Mouse (Mus musculus) Patski (cell line): ENCODE data around the gene Sppl3. TPM values are rescaled to one million over a fixed set of nuclear protein-coding genes. Genes with fewer than 3 reads are reported as not detected.

ENCODE experiments used
- ATAC-seq: fragments of 100-300 bp; one replicate; pipeline ENCODE4 v1.8.0; 2021
- CTCF ChIA-PET: fragments of 350-600 bp; sonication (Branson Sonifier 250); formaldehyde crosslinking; loops from one replicate; lab custom pipeline; 2022; ENCODE audit warnings: inconsistent platforms; lab: Charles Lee
- POLR2A ChIA-PET: fragments of 350-600 bp; sonication (Branson Sonifier 250); formaldehyde crosslinking; loops from one replicate; lab custom pipeline; 2022; ENCODE audit warnings: antibody characterized with exemption, inconsistent platforms; lab: Charles Lee
- DNase-seq: peaks from one replicate; pipeline ENCODE4 v3.0.0-alpha.2; 2011; ENCODE audit warnings: low read depth, low spot score
- H3K27me3 ChIP-seq: fragments of 371-371 bp; one replicate; pipeline ENCODE4 v1.5.1; 2021
- CTCF ChIP-seq: fragments of 100-300 bp; IDR thresholded peaks from one replicate; pipeline ENCODE4 v1.5.1; 2021
- in situ Hi-C: fragments of 300-500 bp; cut with MboI; formaldehyde crosslinking; loops from 3 replicates; pipeline ENCODE4 v1.11.1; 2018; ENCODE audit warnings: low pct_unique_long_range_greater_than_20kb, mixed read lengths
- polyA plus RNA-seq: library from polyadenylated mRNA; unstranded; gene quantifications from one replicate; pipeline ENCODE4 v1.2.3, GENCODE M21; 2021

Gene Sppl3
- polyA plus RNA-seq, 1 experiment from 2014 or later: 71.9 TPM

GRCm38 (mm10) chr5:115031576-115031975, 20.6 kb downstream of the Sppl3 start:
- no peaks in the 10 kb centered on the region for H3K27me3 ChIP-seq
- TF ChIP-seq CTCF: no peak
- ATAC-seq: no peak
- POLR2A ChIA-PET: interaction anchor here (2.4 kb wide), 1 partner anchor 21 kb away, joined by 8 read pairs; no protein-coding TSS in a partner anchor
- in situ Hi-C loops: no loop called here
- CTCF ChIA-PET: interaction anchor here (1.1 to 1.6 kb wide), 3 partner anchors 9 to 53 kb away, joined by 3 to 5 read pairs (median 4); no protein-coding TSS in a partner anchor
- no peak for DNase-seq

GRCm38 (mm10) chr5:115032620-115033019, 21.7 kb downstream of the Sppl3 start:
- in situ Hi-C loops: no loop called here
- DNase-seq: no peak
- H3K27me3 ChIP-seq: no peaks in the 10 kb centered on the region
- no peak for TF ChIP-seq CTCF
- CTCF ChIA-PET: interaction anchor here (1.1 kb wide), 1 partner anchor 24 kb away, joined by 3 read pairs; no protein-coding TSS in a partner anchor
- POLR2A ChIA-PET: no interaction called here
- no peak for ATAC-seq

DNA sequence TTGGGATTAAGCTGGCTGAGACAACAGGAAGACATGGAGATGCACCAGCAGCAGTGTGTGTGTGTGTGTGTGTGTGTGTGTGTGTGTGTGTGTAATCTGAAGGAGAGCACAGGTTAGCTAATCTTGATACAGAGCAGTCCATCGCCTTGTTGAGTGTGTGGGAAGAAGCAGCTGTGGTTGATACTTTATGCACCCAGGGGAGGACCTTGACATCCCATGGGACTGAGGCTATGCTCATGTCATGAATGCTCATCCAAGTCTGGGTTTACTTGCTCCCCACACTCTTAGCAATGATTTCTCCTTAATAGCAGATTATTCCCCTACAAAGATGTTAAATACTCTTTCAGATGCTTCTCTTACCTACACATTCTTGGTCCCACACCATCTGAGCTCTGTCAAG, 24.3 kb downstream of the Sppl3 start:
- CTCF ChIA-PET: interaction anchor here (1.4 kb wide), 1 partner anchor 11 kb away, joined by 4 read pairs; no protein-coding TSS in a partner anchor
- H3K27me3 ChIP-seq: no peaks in the 10 kb centered on the region
- ATAC-seq (no peak), DNase-seq (no peak)
- in situ Hi-C loops: no loop called here
- POLR2A ChIA-PET: no interaction called here
- TF ChIP-seq CTCF: no peak

DNA sequence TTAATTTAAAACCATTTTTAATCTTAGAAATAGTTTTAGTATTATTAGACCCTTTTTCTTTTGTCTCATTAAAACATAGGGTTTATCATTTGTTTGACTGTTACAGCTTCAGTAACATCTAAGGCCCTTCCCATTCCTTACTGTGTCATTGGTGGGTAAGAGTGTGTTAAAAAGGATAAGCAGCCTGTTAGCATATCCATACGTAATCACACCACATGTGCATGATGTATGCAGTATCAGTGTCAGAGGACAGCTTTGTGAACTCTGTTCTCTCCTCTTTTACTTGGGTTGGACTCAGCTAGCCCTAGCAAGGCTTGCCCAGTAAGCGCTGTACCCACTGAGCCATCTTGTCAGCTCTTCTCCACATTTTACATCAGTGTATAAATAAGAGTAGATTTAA, 26.2 kb downstream of the Sppl3 start:
- no peak for TF ChIP-seq CTCF
- ChIA-PET CTCF (interaction anchor here (1.6 kb wide), 1 partner anchor 24 kb away, joined by 3 read pairs; no protein-coding TSS in a partner anchor), POLR2A (no interaction called here)
- no peaks in the 10 kb centered on the region for H3K27me3 ChIP-seq
- no peak for DNase-seq
- ATAC-seq: no peak
- in situ Hi-C loops: no loop called here

DNA sequence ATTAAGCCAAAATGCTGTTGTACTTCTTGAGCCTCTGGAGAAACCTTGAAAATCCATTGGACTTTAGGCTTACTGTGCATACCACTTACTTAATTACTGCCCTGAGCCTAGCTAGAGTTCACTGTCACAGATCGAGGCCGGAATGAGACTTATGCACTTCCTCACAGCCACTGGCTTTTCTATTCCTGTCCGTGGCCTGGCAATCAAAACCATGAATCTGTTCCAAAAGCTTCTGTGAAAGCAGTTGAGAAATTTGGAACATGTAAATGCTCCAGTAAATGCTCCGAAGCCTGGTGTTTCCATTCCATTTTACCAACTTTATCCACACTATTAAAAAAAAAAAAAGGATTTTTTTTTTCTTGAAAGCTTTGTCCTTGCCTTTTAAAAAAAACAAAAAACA, 29.8 kb downstream of the Sppl3 start:
- no peak for DNase-seq
- no peak for ATAC-seq
- ChIA-PET POLR2A (interaction anchor here (0.8 to 1.0 kb wide), 2 partner anchors 10 to 21 kb away, joined by 3 to 4 read pairs; no protein-coding TSS in a partner anchor), CTCF (interaction anchor here (1.0 kb wide), 1 partner anchor 15 kb away, joined by 3 read pairs; no protein-coding TSS in a partner anchor)
- in situ Hi-C loops: no loop called here
- H3K27me3 ChIP-seq: no peaks in the 10 kb centered on the region
- TF ChIP-seq CTCF: no peak

DNA sequence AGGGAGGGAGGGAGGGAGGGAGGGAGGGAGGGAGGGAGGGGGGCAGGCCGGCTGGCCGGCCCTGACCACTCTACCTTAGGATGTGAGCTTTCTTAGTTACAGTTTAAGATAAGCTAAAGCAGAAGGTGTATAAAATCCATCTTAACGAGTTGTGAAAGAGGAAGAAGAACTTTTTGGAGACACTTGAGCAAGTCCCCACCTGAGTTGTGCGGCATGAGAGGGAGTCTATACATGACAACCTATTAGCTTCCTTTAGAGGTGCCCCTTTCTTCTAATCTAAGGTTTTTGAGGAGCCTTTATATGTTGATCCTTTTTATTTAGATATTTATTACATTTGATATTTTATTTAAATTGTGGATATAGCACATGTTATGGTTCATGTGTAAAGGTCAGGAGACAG, 32.7 kb downstream of the Sppl3 start:
- no peaks in the 10 kb centered on the region for H3K27me3 ChIP-seq
- ChIA-PET POLR2A (no interaction called here), CTCF (interaction anchor here (1.4 kb wide), 1 partner anchor 14 kb away, joined by 3 read pairs; no protein-coding TSS in a partner anchor)
- ATAC-seq (no peak), DNase-seq (no peak)
- in situ Hi-C loops: no loop called here
- TF ChIP-seq CTCF: no peak

- ATAC-seq (no peak), DNase-seq (no peak)
- ChIA-PET POLR2A (no interaction called here), CTCF (no interaction called here)
- no peak for TF ChIP-seq CTCF
- no peaks in the 10 kb centered on the region for H3K27me3 ChIP-seq
- in situ Hi-C loops: no loop called here
Measured at GRCm38 (mm10) chr5:115045146-115045677, 34.3 kb downstream of the Sppl3 start.

DNA sequence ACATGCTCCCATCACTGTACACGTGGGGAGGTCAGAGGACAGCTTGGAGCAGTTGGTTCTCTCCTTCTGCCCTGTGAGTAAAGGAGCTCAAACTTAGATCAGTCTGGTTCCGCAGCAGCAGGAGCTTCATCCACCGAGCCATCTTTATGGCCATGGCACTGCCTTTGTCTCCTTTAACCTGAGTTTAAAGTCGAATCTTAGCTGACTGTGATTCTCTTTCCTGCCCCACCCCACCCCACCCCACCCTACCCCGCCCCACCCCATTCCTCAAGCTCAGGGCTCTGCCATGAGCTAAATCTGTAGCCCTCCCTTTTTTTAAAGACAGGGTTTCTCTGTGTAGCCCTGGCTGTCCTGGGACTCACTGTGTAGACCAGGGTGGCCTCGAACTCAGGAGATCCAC, 38.8 kb downstream of the Sppl3 start:
- POLR2A ChIA-PET: no interaction called here
- CTCF ChIA-PET: interaction anchor here (1.3 kb wide), 1 partner anchor 19 kb away, joined by 3 read pairs; no protein-coding TSS in a partner anchor
- no peak for ATAC-seq
- no peak for DNase-seq
- in situ Hi-C loops: no loop called here
- no peak for TF ChIP-seq CTCF
- no peaks in the 10 kb centered on the region for H3K27me3 ChIP-seq

DNA sequence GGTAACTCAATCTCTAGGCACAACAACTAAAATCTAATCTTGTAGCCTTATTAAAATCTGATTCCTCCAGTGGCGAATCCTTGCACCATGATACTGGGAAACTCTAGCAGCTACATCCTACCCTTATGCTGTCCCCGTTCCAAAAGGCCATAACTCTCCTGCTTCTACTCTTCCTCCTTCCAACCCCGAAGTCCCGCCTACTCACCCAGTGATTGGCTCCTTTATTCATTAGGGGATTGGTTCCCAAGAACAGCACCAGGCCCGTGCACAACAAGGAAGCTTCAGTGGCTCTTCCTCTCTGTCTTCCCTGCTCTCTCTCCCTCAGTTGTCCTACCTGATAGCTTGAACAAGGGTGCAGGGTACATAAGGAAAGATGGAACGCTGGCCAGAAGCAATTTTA, 39.8 kb downstream of the Sppl3 start:
- no peak for DNase-seq
- ChIA-PET CTCF (interaction anchor here (1.3 kb wide), 1 partner anchor 20 kb away, joined by 3 read pairs; no protein-coding TSS in a partner anchor), POLR2A (no interaction called here)
- no peaks in the 10 kb centered on the region for H3K27me3 ChIP-seq
- ATAC-seq: no peak
- in situ Hi-C loops: no loop called here
- TF ChIP-seq CTCF: no peak

GRCm38 (mm10) chr5:115052546-115052945, 41.6 kb downstream of the Sppl3 start:
- no peak for DNase-seq
- ChIA-PET POLR2A (interaction anchor here (1.0 to 1.8 kb wide), 2 partner anchors 12 to 22 kb away, joined by 3 to 8 read pairs; no protein-coding TSS in a partner anchor), CTCF (interaction anchor here (0.6 to 1.0 kb wide), 2 partner anchors 16 to 39 kb away, joined by 3 read pairs; no protein-coding TSS in a partner anchor)
- no peak for TF ChIP-seq CTCF
- in situ Hi-C loops: no loop called here
- no peak for ATAC-seq
- H3K27me3 ChIP-seq: no peaks in the 10 kb centered on the region

DNA sequence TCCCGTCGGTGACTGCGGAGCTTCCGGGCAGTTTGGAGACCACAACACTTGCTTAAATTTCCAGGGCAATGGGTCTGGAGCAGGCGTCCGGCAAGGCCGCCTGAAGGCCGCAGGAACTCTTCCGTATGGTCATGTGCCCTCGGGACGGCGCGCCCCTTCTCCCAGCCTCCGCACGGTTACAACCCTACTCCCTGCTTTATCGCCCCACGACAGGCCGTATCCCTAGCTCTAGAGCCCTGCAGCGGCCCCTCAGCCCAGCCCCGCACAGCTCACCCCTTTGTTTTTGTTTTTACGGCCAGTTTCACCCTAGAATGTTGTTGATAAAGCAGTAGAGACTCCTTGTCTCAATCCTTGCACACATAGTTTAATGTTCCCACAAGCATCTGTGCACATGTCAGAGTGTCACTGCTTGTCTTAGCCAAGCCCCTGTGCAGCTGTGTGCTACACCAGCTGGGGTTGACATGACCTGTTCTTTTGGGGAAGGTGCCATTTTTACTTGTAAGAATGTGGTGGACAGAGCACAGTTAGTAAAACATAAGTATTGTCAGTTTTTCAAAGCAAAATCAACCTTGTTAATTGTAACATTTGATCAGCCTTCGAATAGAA, 43.0 kb downstream of the Sppl3 start:
- POLR2A ChIA-PET: interaction anchor here (1.8 kb wide), 1 partner anchor 23 kb away, joined by 8 read pairs; no protein-coding TSS in a partner anchor
- no peak for TF ChIP-seq CTCF
- H3K27me3 ChIP-seq: no peaks in the 10 kb centered on the region
- no peak for ATAC-seq
- CTCF ChIA-PET: interaction anchor here (1.2 to 1.5 kb wide), 3 partner anchors 11 to 32 kb away, joined by 3 read pairs; no protein-coding TSS in a partner anchor
- in situ Hi-C loops: no loop called here
- DNase-seq: no peak
